Mouse (Mus musculus) intestine, embryonic 14.5 days (tissue): ENCODE results near the gene Taldo1. TPM values are rescaled to one million over a fixed set of nuclear protein-coding genes. Genes with fewer than 3 reads are reported as not detected.
A peak's percentile ranks its signal among the peaks of the same experiment; 100 is the strongest.

ENCODE experiments used
- ATAC-seq: fragments of 200-750 bp; cut with Nextera tagmentation; replicated peaks from 2 replicates; pipeline ENCODE4 v1.8.0; 2017; ENCODE audit warnings: low read depth, moderate number of reproducible peaks, moderate TSS enrichment, moderate library complexity; ENCODE audit not compliant: low FRiP score, low TSS enrichment
- DNase-seq: peaks from one replicate; pipeline ENCODE4 v3.0.0-alpha.2; 2018; ENCODE audit warnings: low spot score
- H3K27ac ChIP-seq: fragments of 300-500 bp; sonication (generic); 2 replicates; pipeline ENCODE4 v1.5.1; 2014; ENCODE audit warnings: low read depth, mild to moderate bottlenecking, control low read depth
- H3K27me3 ChIP-seq: fragments of 300-500 bp; sonication (generic); replicated peaks from 2 replicates; pipeline ENCODE4 v1.6.1; 2014; ENCODE audit warnings: low read length, control low read depth; ENCODE audit not compliant: control insufficient read depth, insufficient read depth
- H3K36me3 ChIP-seq: fragments of 300-500 bp; sonication (generic); 2 replicates; pipeline ENCODE4 v1.6.1; 2014; ENCODE audit warnings: low read length, control low read depth; ENCODE audit not compliant: control insufficient read depth, insufficient read depth
- H3K4me1 ChIP-seq: fragments of 300-500 bp; sonication (generic); replicated peaks from 2 replicates; pipeline ENCODE4 v1.6.1; 2014; ENCODE audit warnings: low read length, control low read depth, mixed read lengths; ENCODE audit not compliant: control insufficient read depth, insufficient read depth
- H3K4me2 ChIP-seq: fragments of 300-500 bp; sonication (generic); 2 replicates; pipeline ENCODE4 v1.6.1; 2014; ENCODE audit warnings: low read length
- H3K4me3 ChIP-seq: fragments of 300-500 bp; sonication (generic); 2 replicates; pipeline ENCODE4 v1.5.1; 2014; ENCODE audit warnings: low read depth, low read length, control low read depth, mixed read lengths
- H3K9ac ChIP-seq: fragments of 300-500 bp; sonication (generic); 2 replicates; pipeline ENCODE4 v1.6.1; 2014; ENCODE audit warnings: mild to moderate bottlenecking, low read length
- H3K9me3 ChIP-seq: fragments of 300-500 bp; sonication (generic); 2 replicates; pipeline ENCODE4 v1.6.1; 2016; ENCODE audit warnings: low read length, control low read depth; ENCODE audit not compliant: control insufficient read depth
- WGBS: fragments of 180-500 bp; shearing (Covaris S2); extraction: QIAGEN DNeasy Blood & Tissue Kit; methylation state at CpG from one replicate; pipeline ENCODE4 v1.1.7; 2014; 5-methylcytosine and 5-hydroxymethylcytosine counted together
- polyA plus RNA-seq: library from polyadenylated mRNA; unstranded; fragments of >200 nt; fragmentation: Nextera tagmentation; extraction: Ambion mirVana; gene quantifications from 2 replicates; pipeline ENCODE4 v1.2.1, GENCODE M21; 2014

The Taldo1 gene
- polyA plus RNA-seq, result 339 and 344 TPM in 2 replicates

DNA sequence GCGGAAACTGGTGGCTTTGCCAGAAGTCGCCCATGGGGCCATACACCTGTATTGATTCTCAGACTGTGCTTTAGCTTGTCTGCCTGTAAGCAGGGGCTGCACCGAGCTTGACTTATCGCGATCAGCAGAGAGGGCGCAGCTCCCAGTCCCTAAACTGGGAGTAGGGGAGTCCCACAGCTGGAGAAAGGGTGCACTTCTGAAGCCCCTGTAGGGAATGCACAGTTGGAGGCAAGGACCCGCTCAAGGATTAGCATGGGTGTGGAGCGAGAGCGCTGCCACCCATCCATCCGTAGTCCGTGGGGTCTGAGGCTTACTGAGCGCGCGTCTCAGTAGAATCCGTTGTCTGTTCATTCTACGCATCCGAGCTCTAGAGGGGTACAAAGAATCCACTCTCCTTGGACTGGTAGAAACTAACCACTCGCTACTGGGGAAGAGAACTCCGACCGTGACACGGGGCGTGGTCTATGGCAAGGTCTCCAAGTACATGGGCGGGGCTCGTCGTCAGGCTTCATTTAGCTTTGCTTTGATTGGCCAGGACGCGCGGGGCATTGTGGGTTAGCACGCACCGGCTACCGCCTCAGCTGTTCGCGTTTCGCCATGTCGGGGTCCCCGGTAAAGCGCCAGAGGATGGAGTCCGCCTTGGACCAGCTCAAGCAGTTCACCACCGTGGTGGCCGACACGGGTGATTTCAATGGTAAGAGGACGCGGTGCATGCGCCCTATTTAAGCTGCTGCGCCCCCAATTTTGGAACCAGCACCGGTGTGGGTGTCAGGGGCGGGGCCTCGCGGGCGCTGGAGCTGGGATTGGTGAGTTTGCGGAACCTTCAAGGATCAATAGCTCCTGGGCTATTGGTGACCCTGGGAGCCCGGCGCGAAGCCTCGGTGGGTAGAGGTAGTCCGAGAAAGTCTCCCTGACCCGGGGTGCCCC is at the start of gene Taldo1:
Gene Taldo1, plus strand, starts transcription at position 575 of the 927 bp plus-strand sequence.
- Histone ChIP-seq H3K27me3 (no peaks in the 10 kb centered on the region), H3K36me3 (peaks cover 13% of the 10 kb centered on the region), H3K4me1 (peaks cover 9% of the 10 kb centered on the region), H3K9ac (peak within 1 kb of the TSS; percentile 49), H3K4me3 (peak within 1 kb of the TSS; percentile 81), H3K4me2 (peak within 1 kb of the TSS; percentile 69), H3K9me3 (no peaks in the 10 kb centered on the region), H3K27ac (peak within 1 kb of the TSS; percentile 39)
- DNase-seq (peak; percentile 97), ATAC-seq (peak; percentile 91)
- WGBS, result under 1% methylated on average over 57 of the region's 57 CpGs

DNA sequence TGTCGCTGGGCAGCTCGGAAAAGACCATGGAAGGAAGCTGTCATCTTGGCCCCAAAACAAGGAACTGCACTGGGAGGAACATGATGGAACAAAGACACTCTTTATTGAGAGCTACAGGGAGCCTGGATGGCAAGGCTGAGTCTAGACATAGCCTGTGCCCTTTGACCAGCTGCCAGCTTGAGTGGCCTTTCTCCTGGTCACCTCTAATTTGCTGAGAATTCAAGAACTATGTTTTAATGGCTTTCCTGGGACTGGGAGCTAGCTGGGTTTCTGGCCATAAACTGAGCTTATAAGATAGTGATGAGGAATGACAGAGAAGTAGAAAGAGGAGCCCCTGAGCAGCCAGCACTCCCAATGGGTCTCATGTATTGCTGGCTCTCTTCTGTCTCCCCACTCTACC is 48.8 kb upstream of the Taldo1 start:
- H3K27ac ChIP-seq, result no peak overlapping the region
- no peaks in the 10 kb centered on the region for H3K9me3 ChIP-seq
- no peak overlapping the region for H3K4me3 ChIP-seq
- H3K36me3 ChIP-seq, result no peaks in the 10 kb centered on the region
- WGBS, result 73% methylated on average over 2 of the region's 2 CpGs
- no peak for ATAC-seq
- DNase-seq, result no peak
- no peak overlapping the region for H3K4me2 ChIP-seq
- no peaks in the 10 kb centered on the region; the same call in none of the 2 replicates for H3K4me1 ChIP-seq
- no peaks in the 10 kb centered on the region for H3K27me3 ChIP-seq
- H3K9ac ChIP-seq, result no peak overlapping the region

DNA sequence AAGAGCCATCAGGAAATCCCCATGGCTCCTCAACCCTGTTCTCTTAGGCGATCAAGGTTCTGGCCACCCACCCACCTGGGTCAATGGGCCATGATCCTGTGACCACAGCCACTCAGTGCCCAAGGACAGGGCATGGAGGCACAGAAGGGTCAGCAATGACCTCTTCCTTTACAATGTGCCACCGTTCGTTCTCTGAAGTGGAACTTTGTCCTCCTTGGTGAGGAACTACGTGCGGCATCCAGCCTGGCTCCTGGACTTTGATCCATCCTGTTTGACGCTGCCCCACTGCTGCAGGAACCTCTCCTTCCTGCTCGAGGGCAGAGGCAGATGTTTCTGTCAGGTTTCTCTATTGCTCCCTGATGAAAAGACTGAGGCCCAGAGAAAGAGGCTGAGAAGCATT is 48.3 kb upstream of the Taldo1 start:
- no peaks in the 10 kb centered on the region for H3K9me3 ChIP-seq
- no peak for DNase-seq
- ATAC-seq, result no peak
- no peaks in the 10 kb centered on the region; the same call in none of the 2 replicates for H3K4me1 ChIP-seq
- no peak overlapping the region for H3K4me3 ChIP-seq
- H3K4me2 ChIP-seq, result no peak overlapping the region
- H3K36me3 ChIP-seq, result no peaks in the 10 kb centered on the region
- no peak overlapping the region for H3K27ac ChIP-seq
- no peaks in the 10 kb centered on the region for H3K27me3 ChIP-seq
- WGBS, result 58% methylated on average over 7 of the region's 7 CpGs
- no peak overlapping the region for H3K9ac ChIP-seq

DNA sequence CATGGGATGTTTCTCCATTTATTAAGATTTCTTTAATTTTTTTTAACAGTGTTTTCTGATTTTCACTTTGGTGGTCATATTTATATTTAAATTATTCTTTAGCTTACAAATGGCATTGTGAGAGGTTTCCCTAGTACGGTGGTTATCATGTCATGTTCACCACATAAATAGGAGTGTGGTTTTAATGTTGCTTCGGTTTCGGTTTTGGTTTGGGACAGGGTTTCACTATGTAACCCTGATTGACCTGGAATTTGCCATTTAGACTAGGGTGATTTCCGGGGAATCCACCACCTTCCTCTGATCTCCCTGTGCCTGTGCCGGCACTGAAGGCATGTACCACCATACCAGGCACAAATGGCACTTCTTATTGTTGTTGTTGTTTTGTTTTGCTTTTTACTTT is 47.2 kb upstream of the Taldo1 start:
- H3K9ac ChIP-seq, result no peak overlapping the region
- H3K36me3 ChIP-seq, result no peaks in the 10 kb centered on the region
- no peaks in the 10 kb centered on the region; the same call in 1 of the 2 replicates for H3K4me1 ChIP-seq
- no peak for ATAC-seq
- no peak overlapping the region for H3K4me3 ChIP-seq
- H3K4me2 ChIP-seq, result no peak overlapping the region
- H3K27me3 ChIP-seq, result no peaks in the 10 kb centered on the region
- no peak for DNase-seq
- H3K9me3 ChIP-seq, result no peaks in the 10 kb centered on the region
- WGBS, result 91% methylated on average over 5 of the region's 5 CpGs
- no peak overlapping the region for H3K27ac ChIP-seq

DNA sequence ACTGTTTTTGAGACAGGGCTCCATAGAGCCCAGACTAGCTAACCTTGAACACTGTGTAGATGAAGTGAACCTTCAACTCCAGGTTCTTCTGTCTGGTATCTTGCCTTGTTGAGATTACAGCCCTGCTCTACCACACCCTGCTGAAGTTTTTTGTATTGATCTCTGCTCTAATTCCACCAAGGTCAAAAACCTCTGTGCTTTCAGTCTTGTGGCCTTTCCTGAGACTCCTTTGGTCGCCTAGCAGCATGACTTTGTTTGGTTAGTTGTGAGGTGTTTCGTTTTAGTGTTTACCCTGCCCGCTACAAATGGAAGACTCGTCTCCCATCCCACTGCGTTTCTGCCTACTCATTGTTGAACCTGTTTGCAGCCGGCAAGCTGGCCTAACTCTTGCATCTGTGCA is 40.9 kb upstream of the Taldo1 start:
- ATAC-seq (0 out of 2 replicates have a peak, but pooled peaks have one; percentile 29), DNase-seq (no peak)
- H3K4me3 ChIP-seq, result no peak overlapping the region
- no peaks in the 10 kb centered on the region for H3K27me3 ChIP-seq
- 60% methylated on average over 6 of the region's 6 CpGs for WGBS
- H3K4me1 ChIP-seq, result no peaks in the 10 kb centered on the region
- no peaks in the 10 kb centered on the region for H3K36me3 ChIP-seq
- H3K9me3 ChIP-seq, result no peaks in the 10 kb centered on the region
- H3K27ac ChIP-seq, result no peak overlapping the region; the same call in 1 of the 2 replicates
- no peak overlapping the region for H3K4me2 ChIP-seq
- no peak overlapping the region for H3K9ac ChIP-seq

DNA sequence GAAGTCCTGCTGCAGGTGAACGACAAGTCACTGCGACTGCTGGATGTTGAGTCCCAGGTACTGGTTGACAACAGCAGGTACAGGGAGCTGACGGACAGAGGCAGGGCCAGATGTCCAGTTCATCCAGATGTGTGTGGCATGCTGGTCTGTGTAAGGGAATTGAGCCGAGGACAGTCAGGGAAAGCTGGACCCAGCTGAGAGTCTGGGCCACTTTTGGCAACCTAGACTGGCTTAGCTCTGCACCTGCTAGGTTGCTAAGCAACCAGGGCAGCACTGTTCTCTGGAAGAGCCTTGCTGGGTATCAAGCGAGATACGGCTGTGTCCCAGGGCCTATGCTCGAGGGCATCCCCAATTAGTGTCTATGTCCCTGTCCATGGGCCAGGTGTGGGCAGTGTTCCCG is 36.9 kb upstream of the Taldo1 start:
- Histone ChIP-seq H3K27me3 (no peaks in the 10 kb centered on the region), H3K9me3 (no peaks in the 10 kb centered on the region), H3K4me2 (no peak overlapping the region), H3K4me3 (no peak overlapping the region), H3K27ac (no peak overlapping the region), H3K9ac (no peak overlapping the region), H3K36me3 (no peaks in the 10 kb centered on the region), H3K4me1 (no peaks in the 10 kb centered on the region)
- 81% methylated on average over 8 of the region's 8 CpGs for WGBS
- DNase-seq (no peak), ATAC-seq (no peak)

DNA sequence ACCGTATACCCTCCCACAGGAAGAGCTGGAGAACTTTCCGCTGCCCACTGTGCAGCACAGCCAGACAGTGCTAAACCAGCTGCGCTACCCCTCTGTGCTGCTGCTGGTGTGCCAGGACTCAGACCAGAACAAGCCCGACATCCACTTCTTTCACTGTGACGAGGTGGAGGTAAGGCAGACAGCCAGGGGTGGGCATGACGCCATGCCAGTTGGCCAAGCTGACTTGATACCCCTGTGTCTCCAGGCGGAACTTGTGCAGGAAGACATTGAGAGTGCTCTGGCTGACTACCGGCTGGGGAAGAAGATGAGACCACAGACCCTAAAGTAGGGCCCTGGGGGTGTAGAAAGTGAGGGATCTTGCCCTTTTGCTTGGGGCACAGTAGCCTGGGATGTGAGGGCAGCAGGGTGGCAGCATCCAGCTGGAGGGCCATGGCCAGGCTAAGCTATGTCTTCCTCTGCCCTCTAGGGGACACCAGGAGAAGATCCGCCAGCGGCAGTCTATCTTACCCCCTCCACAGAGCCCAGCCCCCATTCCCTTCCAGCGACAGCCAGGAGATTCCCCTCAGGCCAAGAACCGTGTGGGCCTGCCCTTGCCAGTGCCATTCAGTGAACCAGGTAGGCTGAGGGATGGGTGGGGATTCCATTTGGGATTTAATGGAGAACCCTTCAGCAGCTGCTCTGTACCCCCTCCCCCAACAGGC is 36.2 kb upstream of the Taldo1 start:
- Histone ChIP-seq H3K4me2 (no peak overlapping the region), H3K9me3 (no peaks in the 10 kb centered on the region), H3K4me3 (no peak overlapping the region), H3K9ac (no peak overlapping the region), H3K27me3 (0 out of 2 replicates have a peak, but pooled peaks cover 3% of the 10 kb centered on the region), H3K36me3 (no peaks in the 10 kb centered on the region), H3K27ac (no peak overlapping the region), H3K4me1 (no peaks in the 10 kb centered on the region)
- 66% methylated on average over 12 of the region's 12 CpGs for WGBS
- no peak for DNase-seq
- peak; percentile 29 for ATAC-seq

DNA sequence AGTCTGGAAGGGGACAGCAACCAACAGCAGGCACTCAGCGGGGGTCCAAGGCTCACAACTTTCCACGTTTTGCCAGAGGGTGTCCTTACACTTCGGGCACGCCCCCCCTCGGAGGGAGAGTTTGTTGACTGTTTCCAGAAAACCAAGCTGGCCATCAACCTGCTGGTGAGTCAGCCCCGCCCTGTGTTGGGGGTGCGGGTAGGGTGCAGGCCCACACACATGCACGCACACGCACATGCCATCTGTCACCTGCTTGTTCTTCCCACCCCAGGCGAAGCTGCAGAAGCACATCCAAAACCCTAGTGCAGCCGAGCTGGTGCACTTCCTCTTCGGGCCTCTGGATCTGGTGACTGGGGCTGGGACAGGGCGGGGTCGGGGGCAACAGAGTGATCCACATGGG is 35.0 kb upstream of the Taldo1 start:
- H3K9ac ChIP-seq, result no peak overlapping the region
- H3K9me3 ChIP-seq, result no peaks in the 10 kb centered on the region
- WGBS, result 77% methylated on average over 14 of the region's 14 CpGs
- no peaks in the 10 kb centered on the region for H3K36me3 ChIP-seq
- H3K4me2 ChIP-seq, result no peak overlapping the region
- ATAC-seq, result no peak
- no peak overlapping the region for H3K27ac ChIP-seq
- no peaks in the 10 kb centered on the region for H3K4me1 ChIP-seq
- no peak overlapping the region for H3K4me3 ChIP-seq
- H3K27me3 ChIP-seq, result 0 out of 2 replicates have a peak, but pooled peaks cover 7% of the 10 kb centered on the region
- no peak for DNase-seq
